Mouse (Mus musculus): ENCODE data around the gene AI854703. TPM values are rescaled to one million over a fixed set of nuclear protein-coding genes. Genes with fewer than 3 reads are reported as not detected.

Gene AI854703
- polyA plus RNA-seq, 1 experiment from 2014 or later: 26.9 TPM

DNA sequence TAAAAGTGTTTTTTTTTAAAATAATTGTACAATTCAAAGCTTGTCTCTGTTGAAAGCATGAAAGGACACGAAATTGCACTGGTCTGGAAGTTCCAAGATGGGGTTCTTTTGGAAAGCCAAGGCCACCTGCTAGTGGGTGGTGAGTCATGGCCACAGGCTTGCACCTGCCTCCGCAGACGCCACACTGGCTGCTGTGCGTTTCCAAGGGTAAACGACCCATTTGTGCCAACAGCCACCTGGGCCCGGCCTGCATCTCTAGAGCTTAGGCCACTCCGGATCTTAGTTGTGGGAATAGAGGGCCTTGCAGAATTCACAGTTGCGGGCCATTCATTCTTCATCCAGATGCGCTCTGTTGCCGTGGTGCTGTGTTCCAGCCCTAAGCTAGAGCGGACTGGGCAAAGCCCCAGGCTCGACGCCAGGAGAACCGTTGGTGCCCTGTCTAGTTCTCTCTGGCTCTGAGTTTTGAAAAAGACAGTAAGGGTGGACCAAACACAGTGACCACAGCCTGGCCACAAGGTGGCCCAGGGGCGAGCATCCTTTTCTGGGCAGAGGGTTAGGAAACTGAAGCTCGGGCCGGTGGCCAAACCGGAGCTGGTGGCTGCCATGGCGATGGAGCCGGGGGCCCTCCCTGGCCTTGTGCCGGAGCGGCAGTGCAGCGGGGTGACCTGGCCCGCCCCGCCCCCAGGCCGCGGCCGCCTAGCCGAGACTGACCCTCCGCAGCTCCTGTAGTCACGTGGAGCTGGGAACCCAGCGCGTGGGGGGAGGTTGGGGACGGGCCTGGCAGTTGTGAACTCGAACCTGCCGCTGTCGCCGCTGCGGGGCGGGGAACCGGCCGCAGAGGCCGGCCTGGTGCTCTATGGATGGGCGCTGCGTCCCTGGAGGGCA, 33.2 kb upstream of the AI854703 start, which contains the start of the genes Repin1 and Gm44965:
Gene Repin1, plus strand, starts transcription at position 726 of the 885 bp plus-strand sequence.
Gene Gm44965, plus strand, starts transcription at position 784 of the 885 bp plus-strand sequence.
- H3K4me3 ChIP-seq (ENCODE audit: low read depth, low read length): peak within 1 kb of the TSS; percentile 62
- H3K9me3 ChIP-seq (ENCODE audit: control insufficient read depth, low read length): peaks cover 12% of the 10 kb centered on the region
- H3K27me3 ChIP-seq (ENCODE audit: control insufficient read depth, insufficient read depth, low read length): no peaks in the 10 kb centered on the region
- peak within 1 kb of the TSS; percentile 78 for H3K4me2 ChIP-seq (ENCODE audit: low read depth, low read length)
- 4% methylated on average over 40 of the region's 45 CpGs for WGBS
- peaks cover 23% of the 10 kb centered on the region for H3K36me3 ChIP-seq (ENCODE audit: control insufficient read depth, insufficient read depth, low read length)
- peak within 1 kb of the TSS; percentile 90 for H3K27ac ChIP-seq (ENCODE audit: low read depth, low read length)
- ATAC-seq (ENCODE audit: low read depth): peak; percentile 93
- H3K9ac ChIP-seq (replicated peaks; ENCODE audit: low read depth, low read length): peak within 1 kb of the TSS; percentile 80
- H3K4me1 ChIP-seq (ENCODE audit: control insufficient read depth, insufficient read depth, low read length): peaks cover 16% of the 10 kb centered on the region

GRCm38 (mm10) chr6:48594043-48594738, 32.4 kb upstream of the AI854703 start:
- H3K4me3 ChIP-seq (ENCODE audit: low read depth, low read length): peak overlapping the region; percentile 62
- H3K9ac ChIP-seq (replicated peaks; ENCODE audit: low read depth, low read length): peak overlapping the region; percentile 80
- peak overlapping the region; percentile 78 for H3K4me2 ChIP-seq (ENCODE audit: low read depth, low read length)
- peaks cover 16% of the 10 kb centered on the region for H3K4me1 ChIP-seq (ENCODE audit: control insufficient read depth, insufficient read depth, low read length)
- no peaks in the 10 kb centered on the region for H3K27me3 ChIP-seq (ENCODE audit: control insufficient read depth, insufficient read depth, low read length)
- peaks cover 12% of the 10 kb centered on the region for H3K9me3 ChIP-seq (ENCODE audit: control insufficient read depth, low read length)
- WGBS: under 1% methylated on average over 36 of the region's 41 CpGs
- peak overlapping the region; percentile 90 for H3K27ac ChIP-seq (ENCODE audit: low read depth, low read length)
- ATAC-seq (ENCODE audit: low read depth): peak; percentile 83
- H3K36me3 ChIP-seq (ENCODE audit: control insufficient read depth, insufficient read depth, low read length): peaks cover 29% of the 10 kb centered on the region

GRCm38 (mm10) chr6:48595278-48595677, 31.3 kb upstream of the AI854703 start:
- 58% methylated on average over 1 of the region's 1 CpGs for WGBS
- Histone ChIP-seq H3K27me3 (ENCODE audit: control insufficient read depth, insufficient read depth, low read length) (no peaks in the 10 kb centered on the region), H3K27ac (ENCODE audit: low read depth, low read length) (no peak overlapping the region), H3K4me2 (ENCODE audit: low read depth, low read length) (peak overlapping the region; percentile 78), H3K9ac (replicated peaks; ENCODE audit: low read depth, low read length) (no peak overlapping the region; the same call in 1 of the 2 replicates), H3K9me3 (ENCODE audit: control insufficient read depth, low read length) (peaks cover 12% of the 10 kb centered on the region), H3K36me3 (ENCODE audit: control insufficient read depth, insufficient read depth, low read length) (peaks cover 34% of the 10 kb centered on the region), H3K4me3 (ENCODE audit: low read depth, low read length) (peak overlapping the region; percentile 62; the same call in 1 of the 2 replicates), H3K4me1 (ENCODE audit: control insufficient read depth, insufficient read depth, low read length) (peaks cover 16% of the 10 kb centered on the region)
- no peak for ATAC-seq (ENCODE audit: low read depth)

DNA sequence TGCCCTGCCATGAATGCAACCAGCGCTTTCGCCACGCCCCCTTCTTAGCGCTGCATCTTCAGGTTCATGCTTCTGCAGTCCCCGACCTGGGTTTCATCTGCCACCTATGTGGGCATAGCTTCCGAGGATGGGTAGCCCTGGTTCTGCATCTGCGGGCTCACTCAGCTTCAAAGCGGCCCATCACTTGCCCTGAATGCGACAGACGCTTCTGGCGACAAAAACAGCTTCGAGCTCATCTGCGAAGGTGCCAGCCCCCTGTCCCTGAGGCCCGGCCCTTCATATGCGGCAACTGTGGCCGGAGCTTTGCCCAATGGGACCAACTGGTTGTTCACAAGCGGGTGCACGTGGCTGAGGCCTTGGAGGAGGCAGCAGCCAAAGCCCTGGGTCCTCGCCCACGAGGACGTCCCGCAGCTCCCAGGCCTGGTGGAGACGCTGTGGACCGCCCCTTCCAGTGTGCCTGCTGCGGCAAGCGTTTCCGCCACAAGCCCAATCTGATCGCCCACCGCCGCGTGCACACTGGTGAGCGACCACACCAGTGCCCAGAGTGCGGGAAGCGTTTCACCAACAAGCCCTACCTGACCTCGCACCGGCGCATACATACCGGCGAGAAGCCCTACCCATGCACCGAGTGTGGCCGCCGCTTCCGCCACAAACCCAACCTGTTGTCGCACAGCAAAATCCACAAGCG, 29.9 kb upstream of the AI854703 start:
- no peak for ATAC-seq (ENCODE audit: low read depth)
- peaks cover 34% of the 10 kb centered on the region for H3K36me3 ChIP-seq (ENCODE audit: control insufficient read depth, insufficient read depth, low read length)
- no peak overlapping the region for H3K9ac ChIP-seq (replicated peaks; ENCODE audit: low read depth, low read length)
- no peaks in the 10 kb centered on the region for H3K27me3 ChIP-seq (ENCODE audit: control insufficient read depth, insufficient read depth, low read length)
- no peak overlapping the region for H3K27ac ChIP-seq (ENCODE audit: low read depth, low read length)
- peaks cover 20% of the 10 kb centered on the region for H3K4me1 ChIP-seq (ENCODE audit: control insufficient read depth, insufficient read depth, low read length)
- H3K4me3 ChIP-seq (ENCODE audit: low read depth, low read length): no peak overlapping the region
- H3K9me3 ChIP-seq (ENCODE audit: control insufficient read depth, low read length): peaks cover 12% of the 10 kb centered on the region
- H3K4me2 ChIP-seq (ENCODE audit: low read depth, low read length): no peak overlapping the region
- WGBS: 96% methylated on average over 45 of the region's 45 CpGs

DNA sequence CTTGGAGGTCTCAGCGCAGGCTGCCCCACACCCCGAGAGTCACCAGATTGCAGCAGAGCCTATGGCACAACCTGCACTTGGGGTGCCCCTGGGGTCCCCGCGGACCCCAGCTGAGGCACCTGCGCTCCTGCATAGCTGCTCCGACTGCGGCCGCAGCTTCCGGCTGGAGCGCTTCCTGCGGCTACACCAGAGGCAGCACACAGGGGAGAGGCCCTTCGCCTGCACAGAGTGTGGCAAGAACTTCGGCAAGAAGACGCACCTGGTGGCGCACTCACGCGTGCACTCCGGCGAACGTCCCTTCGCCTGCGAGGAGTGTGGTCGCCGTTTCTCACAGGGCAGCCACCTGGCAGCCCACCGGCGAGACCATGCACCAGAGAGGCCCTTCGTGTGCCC, 29.3 kb upstream of the AI854703 start:
- H3K4me3 ChIP-seq (ENCODE audit: low read depth, low read length): no peak overlapping the region
- no peak overlapping the region for H3K27ac ChIP-seq (ENCODE audit: low read depth, low read length)
- H3K4me1 ChIP-seq (ENCODE audit: control insufficient read depth, insufficient read depth, low read length): peaks cover 20% of the 10 kb centered on the region
- no peak overlapping the region for H3K9ac ChIP-seq (replicated peaks; ENCODE audit: low read depth, low read length)
- H3K36me3 ChIP-seq (ENCODE audit: control insufficient read depth, insufficient read depth, low read length): peaks cover 34% of the 10 kb centered on the region
- ATAC-seq (ENCODE audit: low read depth): no peak
- H3K4me2 ChIP-seq (ENCODE audit: low read depth, low read length): no peak overlapping the region
- H3K9me3 ChIP-seq (ENCODE audit: control insufficient read depth, low read length): peaks cover 12% of the 10 kb centered on the region
- 94% methylated on average over 27 of the region's 27 CpGs for WGBS
- H3K27me3 ChIP-seq (ENCODE audit: control insufficient read depth, insufficient read depth, low read length): no peaks in the 10 kb centered on the region

DNA sequence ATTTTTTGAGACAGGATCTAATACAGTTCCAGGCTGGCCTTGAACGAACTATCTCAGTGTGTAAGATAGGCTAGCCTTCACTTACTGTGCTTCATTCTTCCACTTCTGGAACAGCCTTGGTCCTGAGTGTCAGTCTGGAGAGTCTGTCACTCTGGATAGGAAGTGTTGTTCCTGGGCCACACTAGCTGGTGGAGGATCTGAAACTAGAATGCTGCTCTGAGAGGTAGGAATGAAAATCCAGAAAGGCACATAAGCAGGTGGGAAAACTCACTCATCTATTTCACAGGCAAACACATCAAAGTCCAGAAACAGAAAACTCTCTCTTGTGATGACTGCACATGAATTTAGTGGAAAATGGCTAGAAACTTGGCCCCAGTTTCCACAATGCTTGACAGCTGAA, 26.0 kb upstream of the AI854703 start:
- Histone ChIP-seq H3K4me2 (ENCODE audit: low read depth, low read length) (peak overlapping the region; percentile 89; the same call in 1 of the 2 replicates), H3K4me1 (ENCODE audit: control insufficient read depth, insufficient read depth, low read length) (peaks cover 10% of the 10 kb centered on the region; the same call in 1 of the 2 replicates), H3K9ac (replicated peaks; ENCODE audit: low read depth, low read length) (0 out of 2 replicates have a peak overlapping the region, but pooled peaks have one; percentile 91), H3K9me3 (ENCODE audit: control insufficient read depth, low read length) (peaks cover 12% of the 10 kb centered on the region), H3K27ac (ENCODE audit: low read depth, low read length) (no peak overlapping the region; the same call in 1 of the 2 replicates), H3K4me3 (ENCODE audit: low read depth, low read length) (no peak overlapping the region), H3K36me3 (ENCODE audit: control insufficient read depth, insufficient read depth, low read length) (peaks cover 34% of the 10 kb centered on the region), H3K27me3 (ENCODE audit: control insufficient read depth, insufficient read depth, low read length) (no peaks in the 10 kb centered on the region)
- no peak for ATAC-seq (ENCODE audit: low read depth)
- 95% methylated on average over 1 of the region's 1 CpGs for WGBS

DNA sequence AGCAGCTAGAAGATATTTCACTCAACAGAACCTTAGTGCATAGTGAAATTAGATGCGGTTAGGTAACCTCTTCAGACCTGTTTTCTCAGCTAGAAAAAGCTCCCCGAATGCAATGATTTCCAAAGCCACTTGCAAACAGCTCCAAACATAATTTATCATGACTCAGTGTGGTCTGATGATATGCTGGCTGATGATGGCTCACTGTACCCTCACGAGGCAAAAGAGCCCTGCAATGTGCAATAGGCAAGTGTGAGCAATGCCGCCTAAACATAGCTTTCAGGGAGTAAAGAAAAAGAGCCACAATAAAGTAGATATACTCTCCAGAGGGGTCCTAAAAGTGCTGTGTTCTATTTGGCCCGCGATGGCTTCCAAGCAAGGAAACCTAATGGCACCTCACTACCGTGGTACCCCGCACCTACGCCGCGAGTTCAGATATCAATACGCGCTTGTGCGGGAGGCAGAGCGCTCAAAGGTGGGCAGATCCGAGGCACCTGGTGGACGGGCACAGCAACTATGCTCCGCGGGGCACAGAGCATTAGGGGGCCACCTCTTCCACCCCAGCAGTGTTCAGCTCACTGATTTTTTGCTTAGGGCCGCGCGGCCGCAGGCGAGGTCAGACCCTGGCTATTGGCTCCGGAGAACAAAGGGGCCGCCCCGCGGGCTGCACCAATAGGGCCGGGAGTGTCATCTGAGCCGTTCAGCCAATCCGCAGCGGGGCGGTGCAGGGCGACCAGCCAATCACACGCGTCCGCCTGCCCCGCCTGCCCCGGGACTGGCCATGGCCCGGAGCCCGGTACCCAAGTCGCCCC, 25.1 kb upstream of the AI854703 start, which contains the start of gene Zfp775:
Gene Zfp775, plus strand, starts transcription at position 793 of the 809 bp plus-strand sequence.
- H3K4me1 ChIP-seq (ENCODE audit: control insufficient read depth, insufficient read depth, low read length): peaks cover 10% of the 10 kb centered on the region; the same call in 1 of the 2 replicates
- H3K4me2 ChIP-seq (ENCODE audit: low read depth, low read length): peak within 1 kb of the TSS; percentile 89
- H3K36me3 ChIP-seq (ENCODE audit: control insufficient read depth, insufficient read depth, low read length): peaks cover 30% of the 10 kb centered on the region
- peak within 1 kb of the TSS; percentile 81 for H3K4me3 ChIP-seq (ENCODE audit: low read depth, low read length)
- peaks cover 8% of the 10 kb centered on the region for H3K9me3 ChIP-seq (ENCODE audit: control insufficient read depth, low read length)
- H3K27ac ChIP-seq (ENCODE audit: low read depth, low read length): peak within 1 kb of the TSS; percentile 95
- H3K9ac ChIP-seq (replicated peaks; ENCODE audit: low read depth, low read length): peak within 1 kb of the TSS; percentile 91
- H3K27me3 ChIP-seq (ENCODE audit: control insufficient read depth, insufficient read depth, low read length): no peaks in the 10 kb centered on the region
- WGBS: 4% methylated on average over 42 of the region's 42 CpGs
- ATAC-seq (ENCODE audit: low read depth): peak; percentile 99
